Mouse (Mus musculus) bone marrow macrophage, adult 2 months (primary cell): Measurements from ENCODE around the gene Nomo1.

Experiments
- CTCF ChIP-seq: IDR thresholded peaks from 2 replicates; pipeline ENCODE4 v1.5.1; 2012; ENCODE audit warnings: low read depth, mild to moderate bottlenecking, low read length, moderate library complexity
- POLR2A ChIP-seq: IDR thresholded peaks from 2 replicates; pipeline ENCODE4 v1.6.1; 2012; ENCODE audit warnings: mild to moderate bottlenecking, low read depth, low read length, borderline replicate concordance

GRCm38 (mm10) chr7:46044106-46044505, 10.6 kb downstream of the Nomo1 start:
- no peak for TF ChIP-seq CTCF
- no peak for TF ChIP-seq POLR2A
